Mouse (Mus musculus) cerebellum, adult 2 months (tissue): Measurements from ENCODE around the gene Gpr183.

ENCODE experiments used
- CTCF ChIP-seq: fragments of 200-500 bp; IDR thresholded peaks from 2 replicates; pipeline ENCODE4 v1.5.1; 2011; ENCODE audit warnings: low read depth, mild to moderate bottlenecking, control low read depth, low read length, moderate library complexity, borderline replicate concordance; ENCODE audit not compliant: insufficient read depth
- POLR2A ChIP-seq: fragments of 200-500 bp; IDR thresholded peaks from 2 replicates; pipeline ENCODE4 v1.6.1; 2011; ENCODE audit warnings: low read length, control low read depth, borderline replicate concordance; ENCODE audit not compliant: insufficient read depth

DNA sequence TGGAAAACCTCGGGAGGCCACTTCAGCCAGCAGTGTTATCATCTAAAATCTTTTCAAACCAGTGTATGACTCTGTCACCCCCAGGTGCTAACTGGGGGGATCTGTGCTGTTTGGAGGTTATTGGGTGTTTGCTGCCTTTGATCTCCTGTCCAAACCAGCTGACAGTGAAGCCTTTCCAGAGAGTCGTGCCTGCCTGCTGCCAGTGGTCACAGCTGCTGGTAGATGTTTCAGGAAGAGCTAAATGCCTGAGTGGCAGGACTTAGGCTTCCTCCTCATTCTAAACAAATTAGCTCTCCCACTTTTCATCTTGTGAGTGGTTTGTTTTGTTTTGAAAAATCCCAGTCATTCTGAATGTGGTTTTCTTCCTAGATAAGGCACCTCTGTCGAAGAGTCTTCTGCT, 60.2 kb downstream of the Gpr183 start:
- TF ChIP-seq CTCF: no peak
- no peak for TF ChIP-seq POLR2A
